Comparison of ENCODE assay signal across 26 mouse cellular contexts in genomic region chr2:4993584-4993983, GRCm38 (mm10). TPM values are rescaled to one million over a fixed set of nuclear protein-coding genes. Genes with fewer than 3 reads are reported as not detected.
DNase-seq lines count a peak whose midpoint lies in the region; ATAC-seq and TF ChIP-seq lines count a peak whose summit lies in the region.
"Had no signal": no experiment of that assay in that cellular context is flagged by ENCODE, and none has a peak within 500 bp of the region (broad histone marks: within the 10 kb centered on the region; RNA-seq: fewer than 3 reads in every experiment).

No protein-coding gene starts in this region.

- H3K27ac ChIP-seq in limb, embryonic 10.5 days = no peak overlapping the region
- no peak overlapping the region for H3K27ac ChIP-seq in midbrain, postnatal 0 days (ENCODE audit: low read depth, low read length)
- H3K27ac ChIP-seq: forebrain, embryonic 15.5 days; midbrain, embryonic 13.5 days had no signal

- no peak for TF ChIP-seq CTCF in midbrain, postnatal 0 days (IDR thresholded peaks at IDR 0.05)

- intact Hi-C loops in left cerebral cortex, postnatal 4 days (cut with DNase I) = no loop called here
- intact Hi-C loops in left cerebral cortex, postnatal 10 days (cut with DNase I) = no loop called here

- peaks cover 89% of the 10 kb centered on the region for H3K36me3 ChIP-seq in limb, embryonic 10.5 days
- no peaks in the 10 kb centered on the region for H3K36me3 ChIP-seq in midbrain, postnatal 0 days (ENCODE audit: insufficient read depth, low read length)

- H3K9me3 ChIP-seq in limb, embryonic 10.5 days (replicated peaks) = no peaks in the 10 kb centered on the region
- no peaks in the 10 kb centered on the region for H3K9me3 ChIP-seq in midbrain, postnatal 0 days (ENCODE audit: low read length)
- H3K9me3 ChIP-seq: forebrain, embryonic 15.5 days; midbrain, embryonic 13.5 days had no signal

- H3K4me1 ChIP-seq in limb, embryonic 10.5 days = no peaks in the 10 kb centered on the region
- no peaks in the 10 kb centered on the region for H3K4me1 ChIP-seq in midbrain, postnatal 0 days (ENCODE audit: insufficient read depth, low read length)
- H3K4me1 ChIP-seq: forebrain, embryonic 15.5 days; midbrain, embryonic 13.5 days had no signal

- no peaks in the 10 kb centered on the region for H3K27me3 ChIP-seq in limb, embryonic 10.5 days (ENCODE audit: low read depth, poor library complexity, severe bottlenecking)
- no peaks in the 10 kb centered on the region for H3K27me3 ChIP-seq in midbrain, postnatal 0 days (ENCODE audit: insufficient read depth, low read length)
- H3K27me3 ChIP-seq: CH12.LX; forebrain, embryonic 15.5 days; midbrain, embryonic 13.5 days had no signal

- no peak overlapping the region for H3K4me2 ChIP-seq in midbrain, postnatal 0 days (ENCODE audit: low read depth, low read length, poor library complexity, severe bottlenecking)
- H3K4me2 ChIP-seq: forebrain, embryonic 15.5 days; midbrain, embryonic 13.5 days had no signal

- WGBS in limb, embryonic 10.5 days = 94% methylated on average over 11 of the region's 11 CpGs
- WGBS in midbrain, postnatal 0 days = 81% methylated on average over 11 of the region's 11 CpGs

- no peak overlapping the region for H3K9ac ChIP-seq in midbrain, postnatal 0 days (replicated peaks; ENCODE audit: low read length, poor library complexity, severe bottlenecking)
- H3K9ac ChIP-seq: forebrain, embryonic 15.5 days; midbrain, embryonic 13.5 days had no signal

- ATAC-seq in midbrain, postnatal 0 days (ENCODE audit: low FRiP score) = no peak
- ATAC-seq: forebrain, embryonic 15.5 days; inflammation-experienced regulatory T-cells, adult 6 months; midbrain, embryonic 13.5 days had no signal

- no peak overlapping the region for H3K4me3 ChIP-seq in limb, embryonic 10.5 days
- no peak overlapping the region for H3K4me3 ChIP-seq in midbrain, postnatal 0 days (ENCODE audit: low read depth, low read length)
- H3K4me3 ChIP-seq: erythroblast, embryonic 14.5 days; forebrain, embryonic 15.5 days; midbrain, embryonic 13.5 days had no signal

- peak; percentile 50 to 64 for DNase-seq in left cerebral cortex, adult 18-20 months (ENCODE audit: low spot score in 2 of 2)
- no peak for DNase-seq in left cerebral cortex, postnatal 4 days
- peak; percentile 39 to 63 for DNase-seq in layer of hippocampus, adult 18-20 months (ENCODE audit: low spot score in 2 of 2)
- DNase-seq in left cerebral cortex, postnatal 10 days (ENCODE audit: extremely low spot score in 1 of 2, low spot score in 2 of 2) = peak; percentile 48 to 71
- peak; percentile 47 for DNase-seq in right cerebral cortex, postnatal 25 days
- no peak for DNase-seq in limb, embryonic 10.5 days (ENCODE audit: low spot score)
- no peak for DNase-seq in midbrain, postnatal 0 days (ENCODE audit: low spot score)
- no peak for DNase-seq in heart, adult 18-20 months
- DNase-seq: adrenal gland, adult 8-10 months; cerebellum, adult 18-20 months; gastrocnemius, postnatal 14 days; kidney, adult 9 months; liver; lung, adult 2 months; lung, postnatal 36 days; retina, postnatal 1 day had no signal

RNA-seq across cellular contexts. Expression of gene Ucma, which starts 17.7 kb away (rescaled TPM):
- 1 to 10 TPM; 2.2 to 2.4 TPM for total RNA-seq in left cerebral cortex, adult 18-20 months (2021)
- 1 to 10 TPM in 1 of 2 experiments, not detected in 1; 1.5 TPM for total RNA-seq in left cerebral cortex, postnatal 4 days (2021)
- 1 to 10 TPM; 2.5 to 2.7 TPM for total RNA-seq in layer of hippocampus, adult 18-20 months (2021)
- 1 to 10 TPM; 2.3 to 2.6 TPM for total RNA-seq in left cerebral cortex, postnatal 10 days (2021)
- polyA plus RNA-seq in limb, embryonic 10.5 days (2016; fragmentation: Nextera tagmentation; extraction: Ambion mirVana) = not detected in 2 replicates
- 0.33 and 2.6 TPM in 2 replicates for total RNA-seq in midbrain, postnatal 0 days (2014; rRNA removed)
- polyA plus RNA-seq in midbrain, postnatal 0 days (2015; fragmentation: Nextera tagmentation; extraction: Ambion mirVana) = 0.69 and 1.6 TPM in 2 replicates
- under 1 TPM in 1 of 2 experiments, not detected in 1; 0.80 TPM for total RNA-seq in heart, adult 18-20 months (2021)
- total RNA-seq: adrenal gland, adult 8-10 months; CH12.LX; common myeloid progenitor, adult 5-6 weeks had no signal
- polyA plus RNA-seq: erythroblast, embryonic 14.5 days; forebrain, embryonic 15.5 days; heart, postnatal 0 days; hindbrain, embryonic 11.5 days; inflammation-experienced regulatory T-cells, adult 6 months; large intestine, adult 2 months; midbrain, embryonic 13.5 days; testis, adult 2 months had no signal

RNA-seq across cellular contexts. Expression of gene Mcm10, which starts 19.0 kb away (rescaled TPM):
- total RNA-seq in left cerebral cortex, adult 18-20 months (2021) = under 1 TPM; 0.58 to 0.96 TPM
- total RNA-seq in left cerebral cortex, postnatal 4 days (2021) = 1 to 10 TPM; 3.4 to 4.0 TPM
- under 1 TPM; 0.35 to 0.91 TPM for total RNA-seq in layer of hippocampus, adult 18-20 months (2021)
- 1 to 10 TPM; 2.6 to 2.9 TPM for total RNA-seq in left cerebral cortex, postnatal 10 days (2021)
- 78.2 and 92.8 TPM in 2 replicates for polyA plus RNA-seq in limb, embryonic 10.5 days (2016; fragmentation: Nextera tagmentation; extraction: Ambion mirVana)
- 0.94 and 5.0 TPM in 2 replicates for total RNA-seq in midbrain, postnatal 0 days (2014; rRNA removed)
- polyA plus RNA-seq in midbrain, postnatal 0 days (2015; fragmentation: Nextera tagmentation; extraction: Ambion mirVana) = 1.2 and 1.3 TPM in 2 replicates
- under 1 TPM; 0.46 to 0.82 TPM for total RNA-seq in heart, adult 18-20 months (2021)

Comparison
In these comparisons a context has a peak if more than half of its experiments do, and no peak if none do; other contexts are left out.
1. DNase-seq: peak in left cerebral cortex, adult 18-20 months (2 of 2), layer of hippocampus, adult 18-20 months (2 of 2), left cerebral cortex, postnatal 10 days (2 of 2) and right cerebral cortex, postnatal 25 days (single experiment); none in left cerebral cortex, postnatal 4 days (single experiment), limb, embryonic 10.5 days (single experiment), midbrain, postnatal 0 days (single experiment) and heart, adult 18-20 months (0 of 2).